Mouse (Mus musculus) G1E (cell line): Measurements from ENCODE around the gene Zfp36l1.

Source experiments
- CTCF ChIP-seq: IDR thresholded peaks from 2 replicates; pipeline ENCODE4 v1.5.1; 2012; ENCODE audit warnings: low read depth, low read length, inconsistent platforms, mixed read lengths
- GATA1 ChIP-seq: IDR thresholded peaks from 2 replicates; pipeline ENCODE4 v1.6.1; 2012; ENCODE audit warnings: borderline replicate concordance, low read length, inconsistent platforms, mixed read lengths
- GATA2 ChIP-seq: IDR thresholded peaks from 2 replicates; pipeline ENCODE4 v1.6.1; 2012; ENCODE audit warnings: low read depth, low read length, inconsistent platforms, borderline replicate concordance
- TAL1 ChIP-seq: conservative IDR thresholded peaks from 2 replicates; pipeline ENCODE4 v1.6.1; 2012; ENCODE audit warnings: low read depth, low read length, inconsistent platforms, mixed read lengths

DNA sequence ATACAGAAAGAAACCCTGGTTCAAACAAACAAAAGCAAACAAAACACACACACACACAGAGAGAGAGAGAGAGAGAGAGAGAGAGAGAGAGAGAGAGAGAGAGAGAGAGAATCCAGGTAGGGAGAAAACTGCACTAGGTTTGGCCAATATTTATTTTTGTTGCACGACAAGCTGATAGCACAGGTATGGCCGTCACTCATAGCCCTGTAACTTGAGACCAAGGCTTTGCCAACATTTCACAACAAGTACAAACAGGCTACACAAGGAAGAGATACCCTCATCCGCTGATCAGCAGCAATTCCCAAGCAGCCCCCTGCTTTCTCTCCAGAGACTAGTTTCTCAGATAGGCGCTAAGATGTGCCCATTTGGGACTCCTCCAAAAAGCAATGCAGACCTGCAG is 9.7 kb downstream of the Zfp36l1 start:
- TF ChIP-seq CTCF (no peak), TAL1 (no peak), GATA1 (no peak), GATA2 (no peak)
